Mouse (Mus musculus) G1E (cell line): ENCODE data around the gene Cldn3.

ENCODE experiments used
- CTCF ChIP-seq: IDR thresholded peaks from 2 replicates; pipeline ENCODE4 v1.5.1; 2012; ENCODE audit warnings: low read depth, low read length, inconsistent platforms, mixed read lengths
- GATA1 ChIP-seq: IDR thresholded peaks from 2 replicates; pipeline ENCODE4 v1.6.1; 2012; ENCODE audit warnings: borderline replicate concordance, low read length, inconsistent platforms, mixed read lengths
- POLR2AphosphoS5 ChIP-seq: IDR thresholded peaks from 2 replicates; pipeline ENCODE4 v1.6.1; 2012; ENCODE audit warnings: low read depth, low read length, inconsistent platforms; ENCODE audit not compliant: insufficient replicate concordance
- TAL1 ChIP-seq: conservative IDR thresholded peaks from 2 replicates; pipeline ENCODE4 v1.6.1; 2012; ENCODE audit warnings: low read depth, low read length, inconsistent platforms, mixed read lengths

- peak; percentile 63; the same call in 1 of the 2 replicates for TF ChIP-seq CTCF
- TF ChIP-seq GATA1: no peak
- TF ChIP-seq TAL1: no peak
- no peak for TF ChIP-seq POLR2AphosphoS5
Measured at GRCm38 (mm10) chr5:135012671-135013441, 26.8 kb downstream of the Cldn3 start.
